Mouse (Mus musculus) MEL (cell line): ENCODE results near the gene Got1.

Experiments
- BHLHE40 ChIP-seq: IDR thresholded peaks from 2 replicates; pipeline ENCODE4 v1.6.1; 2012; ENCODE audit warnings: low read depth, mild to moderate bottlenecking, inconsistent platforms, low read length, improper control_type of control experiment, borderline replicate concordance
- CTCF ChIP-seq, 3 experiments: IDR thresholded peaks in 2 of 3; conservative IDR thresholded peaks in 1 of 3; 2 replicates each; pipeline ENCODE4 v1.5.1; 2011 to 2012; ENCODE audit warnings: low read length in 3 of 3, low read depth in 2 of 3, mild to moderate bottlenecking in 2 of 3, improper control_type of control experiment in 1 of 3, inconsistent platforms in 1 of 3, mixed read lengths in 1 of 3, moderate library complexity in 1 of 3; ENCODE audit not compliant: control insufficient read depth in 1 of 3, insufficient read depth in 1 of 3, poor library complexity in 1 of 3, severe bottlenecking in 1 of 3
- MAX ChIP-seq: IDR thresholded peaks from 2 replicates; pipeline ENCODE4 v1.6.1; 2011; ENCODE audit warnings: low read length, improper control_type of control experiment
- POLR2A ChIP-seq, 2 experiments: IDR thresholded peaks; 2 replicates each; pipeline ENCODE4 v1.6.1; 2011 to 2012; ENCODE audit warnings: low read length in 2 of 2, mild to moderate bottlenecking in 2 of 2, control low read depth in 1 of 2, improper control_type of control experiment in 1 of 2, low read depth in 1 of 2, moderate library complexity in 1 of 2; ENCODE audit not compliant: control insufficient read depth in 1 of 2, insufficient read depth in 1 of 2, poor library complexity in 1 of 2
- SIN3A ChIP-seq: IDR thresholded peaks from 2 replicates; pipeline ENCODE4 v1.6.1; 2012; ENCODE audit warnings: low read length, improper control_type of control experiment, inconsistent platforms
- SMC3 ChIP-seq: IDR thresholded peaks from 2 replicates; pipeline ENCODE4 v1.6.1; 2011; ENCODE audit warnings: low read depth, low read length, improper control_type of control experiment
- TCF12 ChIP-seq: IDR thresholded peaks from 2 replicates; pipeline ENCODE4 v1.6.1; 2014; ENCODE audit warnings: low read depth, mild to moderate bottlenecking, inconsistent platforms, low read length, improper control_type of control experiment, moderate library complexity

DNA sequence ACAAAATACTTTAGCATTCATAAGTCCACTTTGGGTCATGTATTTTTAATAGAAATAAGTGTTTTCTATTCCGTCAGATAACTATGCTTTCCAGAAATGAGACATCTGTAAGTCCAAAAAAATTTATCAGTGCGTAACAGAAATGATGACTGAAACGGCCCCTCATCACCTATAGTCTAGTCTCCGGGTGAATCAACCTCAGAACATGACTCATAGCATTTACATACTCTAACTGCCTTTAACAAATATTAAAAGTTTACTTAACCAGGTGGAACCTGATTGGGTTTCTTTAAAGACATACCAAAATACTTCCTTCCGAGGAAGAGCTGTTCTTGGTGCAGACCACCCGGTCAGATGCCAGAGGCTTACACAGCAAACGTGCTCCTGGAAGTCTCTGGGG, 6.1 kb downstream of the Got1 start:
- TF ChIP-seq CTCF (IDR thresholded peaks at IDR 0.05 in 2 of 3, conservative IDR thresholded peaks at IDR 0.05 in 1 of 3; ENCODE audit: control insufficient read depth in 1 of 3, insufficient read depth in 1 of 3, low read depth in 2 of 3, low read length in 3 of 3, poor library complexity in 1 of 3, severe bottlenecking in 1 of 3) (no peak), SIN3A (no peak), TCF12 (no peak), POLR2A (IDR thresholded peaks at IDR 0.05; ENCODE audit: control insufficient read depth in 1 of 2, insufficient read depth in 1 of 2, low read depth in 1 of 2, low read length in 2 of 2, poor library complexity in 1 of 2) (no peak), BHLHE40 (no peak), SMC3 (no peak), MAX (no peak)
